Mouse (Mus musculus) heart, embryonic 11.5 days (tissue): ENCODE results near the gene Def6. TPM values are rescaled to one million over a fixed set of nuclear protein-coding genes. Genes with fewer than 3 reads are reported as not detected.

Experiments used
- ATAC-seq: fragments of 200-750 bp; cut with Nextera tagmentation; replicated peaks from 2 replicates; pipeline ENCODE4 v1.8.0; 2017; ENCODE audit warnings: moderate library complexity; ENCODE audit not compliant: insufficient number of reproducible peaks, low FRiP score, low TSS enrichment
- H3K27ac ChIP-seq: fragments of 300-500 bp; sonication (generic); 2 replicates; pipeline ENCODE4 v1.5.1; 2014; ENCODE audit warnings: mild to moderate bottlenecking, low read depth, low read length
- H3K27me3 ChIP-seq: fragments of 300-500 bp; sonication (generic); 2 replicates; pipeline ENCODE4 v1.6.1; 2014; ENCODE audit warnings: mild to moderate bottlenecking, low read length, mixed read lengths; ENCODE audit not compliant: control insufficient read depth, insufficient read depth
- H3K36me3 ChIP-seq: fragments of 300-500 bp; sonication (generic); 2 replicates; pipeline ENCODE4 v1.6.1; 2014; ENCODE audit warnings: mild to moderate bottlenecking, low read length, moderate library complexity, mixed read lengths; ENCODE audit not compliant: control insufficient read depth, insufficient read depth
- H3K4me1 ChIP-seq: fragments of 300-500 bp; sonication (generic); 2 replicates; pipeline ENCODE4 v1.6.1; 2014; ENCODE audit warnings: low read length; ENCODE audit not compliant: control insufficient read depth, insufficient read depth
- H3K4me2 ChIP-seq: fragments of 300-500 bp; sonication (generic); 2 replicates; pipeline ENCODE4 v1.6.1; 2014; ENCODE audit warnings: mild to moderate bottlenecking, moderate library complexity
- H3K4me3 ChIP-seq: fragments of 300-500 bp; sonication (generic); 2 replicates; pipeline ENCODE4 v1.5.1; 2014; ENCODE audit warnings: low read depth, low read length
- H3K9ac ChIP-seq: fragments of 300-500 bp; sonication (generic); 2 replicates; pipeline ENCODE4 v1.6.1; 2014; ENCODE audit warnings: mild to moderate bottlenecking, low read depth, low read length, moderate library complexity
- H3K9me3 ChIP-seq: fragments of 300-500 bp; sonication (generic); replicated peaks from 2 replicates; pipeline ENCODE4 v1.6.1; 2016; ENCODE audit warnings: low read length; ENCODE audit not compliant: control insufficient read depth
- WGBS: fragments of 180-500 bp; shearing (Covaris S2); extraction: QIAGEN DNeasy Blood & Tissue Kit; methylation state at CpG from one replicate; pipeline ENCODE4 v1.1.7; 2014; ENCODE audit not compliant: insufficient replicate concordance; 5-methylcytosine and 5-hydroxymethylcytosine counted together
- polyA plus RNA-seq: library from polyadenylated mRNA; unstranded; fragments of >200 nt; fragmentation: Nextera tagmentation; extraction: Ambion mirVana; gene quantifications from 2 replicates; pipeline ENCODE4 v1.2.1, GENCODE M21; 2014

The Def6 gene
- polyA plus RNA-seq, 1 experiment from 2014 or later: 2.6 TPM

GRCm38 (mm10) chr17:28277226-28277625 lies 69.6 kb downstream of the Def6 start:
- Histone ChIP-seq H3K36me3 (no peaks in the 10 kb centered on the region), H3K9ac (no peak overlapping the region), H3K4me1 (peaks cover 35% of the 10 kb centered on the region), H3K27ac (no peak overlapping the region), H3K4me2 (no peak overlapping the region), H3K9me3 (no peaks in the 10 kb centered on the region), H3K27me3 (no peaks in the 10 kb centered on the region), H3K4me3 (no peak overlapping the region)
- ATAC-seq: no peak
- WGBS: 83% methylated on average over 14 of the region's 14 CpGs

GRCm38 (mm10) chr17:28277721-28278120 lies 70.1 kb downstream of the Def6 start:
- Histone ChIP-seq H3K36me3 (no peaks in the 10 kb centered on the region), H3K27ac (no peak overlapping the region), H3K4me1 (peaks cover 30% of the 10 kb centered on the region), H3K4me2 (no peak overlapping the region), H3K9me3 (no peaks in the 10 kb centered on the region), H3K4me3 (no peak overlapping the region), H3K27me3 (no peaks in the 10 kb centered on the region), H3K9ac (no peak overlapping the region)
- no peak for ATAC-seq
- 74% methylated on average over 10 of the region's 10 CpGs for WGBS

- 79% methylated on average over 3 of the region's 3 CpGs for WGBS
- H3K4me3 ChIP-seq: no peak overlapping the region
- no peak for ATAC-seq
Observed at GRCm38 (mm10) chr17:28278156-28278555, 70.6 kb downstream of the Def6 start.

More at GRCm38 (mm10) chr17:28278156-28278555, 70.6 kb downstream of the Def6 start:
- Histone ChIP-seq H3K9me3 (no peaks in the 10 kb centered on the region), H3K9ac (no peak overlapping the region), H3K27me3 (no peaks in the 10 kb centered on the region), H3K27ac (no peak overlapping the region), H3K4me2 (no peak overlapping the region), H3K4me1 (peaks cover 25% of the 10 kb centered on the region), H3K36me3 (no peaks in the 10 kb centered on the region)

Other genes with a start within 250 kb of the Def6 start
- 0.34 and 0.49 TPM in 2 replicates for gene Tcp11, start 127.1 kb upstream of the Def6 start, polyA plus RNA-seq
- gene Scube3, start 65.6 kb upstream of the Def6 start, polyA plus RNA-seq: 1.7 and 2.3 TPM in 2 replicates
- gene Zfp523, start 30.6 kb upstream of the Def6 start, polyA plus RNA-seq: 19.5 and 21.0 TPM in 2 replicates
- gene Ppard, start 24.9 kb downstream of the Def6 start, polyA plus RNA-seq: 1.8 and 2.0 TPM in 2 replicates
- 15.3 and 17.3 TPM in 2 replicates for gene Fance, start 105.7 kb downstream of the Def6 start, polyA plus RNA-seq
- gene Rpl10a, start 120.7 kb downstream of the Def6 start, polyA plus RNA-seq: 408 and 446 TPM in 2 replicates
- 6.5 and 7.5 TPM in 2 replicates for gene Tead3, start 143.0 kb downstream of the Def6 start, polyA plus RNA-seq
- 2.9 and 5.0 TPM in 2 replicates for gene Tulp1, start 157.4 kb downstream of the Def6 start, polyA plus RNA-seq